Mouse (Mus musculus): ENCODE data around the gene Ggn.
"Not testable (repeated sequence)": the region's sequence is repeated elsewhere in the genome, so short reads cannot be mapped to it uniquely, and the experiment has no call there.

Ggn gene

GRCm38 (mm10) chr7:29170066-29170754 is at the start of gene Ggn, which contains the start of gene Spred3:
Ggn (plus strand) TSS chr7:29170210.
Spred3 (minus strand) TSS chr7:29170411.
- CTCF ChIA-PET = interaction anchor here (0.6 kb wide), 1 partner anchor 67 kb away, joined by 6 read pairs; no protein-coding TSS in a partner anchor

DNA sequence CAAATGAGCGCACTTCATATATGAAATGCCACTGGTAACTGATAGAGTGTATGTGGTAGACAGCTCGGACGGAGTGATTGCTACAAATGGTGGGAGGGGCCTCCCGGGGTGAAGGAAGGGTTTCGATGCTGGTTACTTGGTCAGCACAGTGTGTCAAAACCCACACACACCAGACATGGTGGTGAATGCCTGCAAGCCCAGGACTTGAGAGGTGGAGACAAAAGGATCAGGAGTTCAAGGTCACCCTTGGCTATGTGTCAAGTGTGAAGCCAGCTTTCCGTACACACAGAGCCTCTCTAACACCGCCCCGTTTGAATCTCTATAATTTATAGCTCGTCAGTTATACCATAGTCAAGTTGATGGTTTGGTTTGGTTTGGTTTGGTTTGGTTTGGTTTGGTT is 47.2 kb upstream of the Ggn start:
- CTCF ChIA-PET = interaction anchor here (0.7 kb wide), 1 partner anchor 29 kb away, joined by 5 read pairs; no protein-coding TSS in a partner anchor

DNA sequence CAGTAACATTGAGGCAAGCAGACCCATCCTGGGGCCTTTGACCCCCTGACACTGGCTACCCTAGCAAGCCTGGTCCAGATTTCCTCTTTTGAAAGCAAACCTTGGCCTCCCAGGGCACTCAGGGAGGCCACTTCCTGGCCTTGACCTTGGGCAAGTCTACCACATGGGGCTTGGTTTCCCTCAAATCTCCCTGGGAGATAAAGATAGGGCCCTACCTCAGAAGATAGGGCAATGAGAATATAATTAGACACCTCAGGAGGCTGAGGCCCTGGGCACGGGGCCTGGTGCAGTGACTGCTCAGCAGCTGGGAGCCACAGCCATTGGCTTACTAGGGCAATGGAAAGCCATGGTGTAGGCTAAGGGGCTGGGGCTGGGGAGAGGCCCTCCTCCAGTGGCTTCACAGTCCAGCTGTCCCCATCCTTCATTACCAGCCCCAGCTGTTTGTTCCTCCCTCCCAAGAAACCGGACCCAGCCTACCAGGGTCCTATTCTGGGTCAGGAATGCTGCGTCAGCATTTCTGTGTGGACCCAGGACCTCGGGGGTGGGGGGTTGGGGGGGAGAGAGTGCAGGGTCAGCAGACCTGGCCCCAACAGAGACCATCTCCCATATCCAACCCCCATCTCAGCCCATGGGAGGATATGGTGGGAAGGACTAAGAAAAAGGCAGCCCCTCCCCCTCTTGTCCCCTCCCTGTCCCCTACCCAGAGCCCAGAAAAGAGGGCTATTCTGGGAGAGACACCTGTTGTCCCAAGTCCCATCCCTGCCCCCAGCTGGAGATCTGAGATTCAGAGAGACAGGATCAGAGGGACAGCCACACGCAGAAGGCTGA is 46.3 kb upstream of the Ggn start:
- CTCF ChIA-PET = no interaction called here

- CTCF ChIA-PET = no interaction called here
These were observed 45.0 kb upstream of the Ggn start, which contains the start of gene Ryr1 for GRCm38 (mm10) chr7:29124970-29125369. Ryr1 (minus strand) TSS chr7:29125179.

DNA sequence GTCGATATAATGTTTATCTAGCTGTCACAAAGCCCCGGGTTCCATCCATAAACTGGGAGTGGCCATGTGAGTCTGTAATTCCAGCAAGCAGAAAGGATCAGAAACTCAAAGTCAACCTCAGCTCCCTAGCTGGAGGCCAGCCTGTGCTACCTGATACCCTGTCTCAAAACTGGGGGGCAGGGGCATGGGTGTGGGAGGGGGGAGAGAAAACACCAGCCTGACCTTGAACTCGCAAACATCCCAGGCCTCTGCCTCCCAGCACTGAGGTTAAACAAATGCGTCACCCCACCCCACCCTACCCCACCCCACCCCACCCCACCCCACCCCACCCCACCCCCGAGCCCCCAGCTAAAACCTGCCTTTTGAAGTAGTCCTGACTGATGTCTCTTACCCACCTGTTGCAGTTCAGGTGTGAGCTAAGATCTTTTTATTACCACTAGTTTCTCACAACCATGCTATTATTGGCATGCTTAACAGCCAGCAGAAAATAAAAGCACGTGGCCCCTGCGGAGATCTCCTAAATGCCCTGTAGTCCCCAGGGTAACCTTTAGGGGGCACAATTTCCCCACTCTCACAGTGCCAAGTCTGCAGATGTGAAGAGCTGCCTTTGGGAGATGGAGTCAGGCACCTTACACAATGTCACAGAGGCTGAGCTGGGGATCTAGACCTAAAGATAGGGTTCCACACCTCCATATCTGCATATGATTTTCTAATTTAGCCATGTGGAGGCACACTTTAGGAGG is 43.7 kb upstream of the Ggn start:
- CTCF ChIA-PET = interaction anchor here (1.2 to 1.3 kb wide), 2 partner anchors 118 to 177 kb away, joined by 3 to 7 read pairs; partner anchors contain the start of gene Dpf1

- CTCF ChIA-PET = interaction anchor here (0.6 kb wide), 1 partner anchor 246 kb away, joined by 3 read pairs; no protein-coding TSS in a partner anchor
These were observed 41.3 kb upstream of the Ggn start for GRCm38 (mm10) chr7:29128725-29129124.

DNA sequence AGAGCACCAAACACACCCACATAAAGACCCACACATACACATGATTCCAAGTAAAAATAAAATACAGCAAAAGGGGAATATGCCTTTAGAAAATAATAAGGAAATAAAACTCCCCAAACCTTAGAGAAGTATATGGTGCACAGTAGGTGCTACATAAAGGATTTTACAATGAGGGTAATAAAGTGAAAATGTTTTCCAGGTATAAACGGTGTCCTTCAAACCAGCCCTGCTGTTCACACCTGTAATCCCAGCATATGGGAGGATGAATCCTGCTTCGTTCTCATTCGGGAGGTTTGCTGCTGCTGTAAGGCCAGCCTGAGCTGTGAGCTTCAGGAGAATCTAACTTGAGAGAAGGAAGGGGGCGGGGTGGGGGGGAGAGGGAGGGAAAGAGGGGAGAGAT is 35.8 kb upstream of the Ggn start:
- CTCF ChIA-PET = interaction anchor here (0.6 kb wide), 1 partner anchor 75 kb away, joined by 5 read pairs; no protein-coding TSS in a partner anchor

DNA sequence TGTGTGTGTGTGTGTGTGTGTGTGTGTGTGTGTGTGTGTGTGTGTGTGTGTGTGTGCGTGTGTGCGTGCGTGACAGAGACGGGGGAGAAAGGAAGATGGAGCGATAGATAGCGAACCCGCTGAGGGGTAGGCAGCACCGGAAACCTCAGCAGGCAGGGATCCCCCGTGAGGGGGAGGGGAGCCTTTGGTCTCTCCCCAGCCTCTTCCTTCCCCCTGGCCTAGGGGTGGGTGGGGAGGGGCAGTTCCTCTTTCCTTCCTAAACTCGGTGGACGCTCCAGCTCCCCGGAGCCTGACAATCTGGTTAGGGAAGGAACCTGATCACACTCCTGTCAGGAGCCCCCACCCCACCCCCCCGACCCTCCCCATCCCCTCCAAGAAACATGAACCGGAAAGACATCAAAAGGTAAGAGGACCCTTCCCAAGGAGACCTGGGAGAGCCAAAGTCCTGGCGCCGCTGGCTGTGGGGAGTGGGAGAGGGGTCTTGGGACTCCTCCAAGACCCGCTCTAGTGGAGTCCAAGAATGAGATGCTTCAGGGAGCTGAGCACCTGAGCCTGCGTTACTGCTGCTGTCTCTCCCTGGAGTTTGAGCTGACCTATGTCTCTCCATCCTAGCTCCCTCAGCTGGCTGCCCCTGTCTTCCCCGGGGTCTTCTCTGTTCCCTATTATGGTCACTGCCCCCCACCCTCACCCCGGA is 35.2 kb upstream of the Ggn start, which contains the start of gene Rasgrp4:
Gene Rasgrp4 (plus strand): TSS at position 159 of the 694 bp plus-strand sequence.
- CTCF ChIA-PET = interaction anchor here (0.6 to 0.7 kb wide), 3 partner anchors 76 to 772 kb away, joined by 5 to 6 read pairs (median 5); no protein-coding TSS in a partner anchor

DNA sequence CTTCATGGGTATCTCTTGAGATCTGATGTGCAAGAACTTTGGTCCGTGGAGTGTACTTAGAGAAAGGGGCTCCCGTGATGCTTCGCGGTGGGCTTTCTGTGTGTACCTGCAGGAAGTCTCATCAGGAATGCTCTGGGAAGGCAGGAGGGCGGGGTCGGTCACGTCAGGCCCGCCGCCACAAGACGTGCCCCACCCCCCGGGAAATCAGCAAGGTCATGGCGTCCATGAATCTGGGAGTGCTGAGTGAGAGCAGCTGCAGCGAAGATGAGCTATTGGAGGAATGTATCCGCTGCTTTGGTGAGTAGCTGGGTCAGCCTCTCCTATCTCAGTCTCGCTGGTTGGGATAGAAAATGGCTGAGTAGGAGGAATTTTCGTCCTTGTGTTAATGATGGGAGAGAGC is 32.6 kb upstream of the Ggn start:
- CTCF ChIA-PET = no interaction called here

DNA sequence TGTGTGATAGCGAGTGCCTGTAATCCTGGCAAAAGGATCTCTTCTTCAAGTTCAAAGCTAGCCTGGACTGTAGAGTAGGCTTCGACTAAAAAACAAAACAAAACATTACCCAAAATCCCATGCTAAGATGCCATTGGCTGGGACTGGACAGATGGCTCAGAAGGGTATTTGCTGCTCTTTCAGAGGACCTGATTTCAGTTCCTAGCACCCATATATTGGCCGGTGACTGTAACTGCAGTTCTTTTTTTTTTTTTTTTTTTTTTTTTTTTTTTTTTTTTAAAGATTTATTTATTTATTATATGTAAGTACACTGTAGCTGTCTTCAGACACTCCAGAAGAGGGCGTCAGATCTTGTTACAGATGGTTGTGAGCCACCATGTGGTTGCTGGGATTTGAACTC is 30.8 kb upstream of the Ggn start:
- CTCF ChIA-PET = not testable (repeated sequence)

DNA sequence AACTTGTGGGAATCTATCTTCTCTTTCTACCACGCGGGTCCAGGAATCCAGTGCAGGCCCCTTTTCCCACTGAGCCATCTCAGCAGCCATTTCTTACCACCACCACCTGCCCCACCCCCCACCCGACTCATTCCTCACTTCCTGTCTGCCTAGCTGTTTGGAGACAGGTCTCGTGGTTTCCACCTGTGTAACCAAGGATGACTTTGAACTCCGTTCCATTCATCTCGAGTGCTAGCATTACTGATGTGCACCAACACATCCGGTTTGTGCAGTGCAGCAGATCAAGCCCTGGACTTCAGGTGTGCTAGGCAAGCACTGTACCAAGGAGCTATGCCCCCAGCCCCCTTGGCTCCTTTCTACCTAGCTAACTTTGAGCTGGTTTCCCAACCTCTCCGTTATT is 28.6 kb upstream of the Ggn start:
- CTCF ChIA-PET = no interaction called here

- CTCF ChIA-PET = interaction anchor here (0.7 kb wide), 1 partner anchor 133 kb away, joined by 5 read pairs; no protein-coding TSS in a partner anchor
These were observed 26.0 kb upstream of the Ggn start for GRCm38 (mm10) chr7:29144006-29144405.

DNA sequence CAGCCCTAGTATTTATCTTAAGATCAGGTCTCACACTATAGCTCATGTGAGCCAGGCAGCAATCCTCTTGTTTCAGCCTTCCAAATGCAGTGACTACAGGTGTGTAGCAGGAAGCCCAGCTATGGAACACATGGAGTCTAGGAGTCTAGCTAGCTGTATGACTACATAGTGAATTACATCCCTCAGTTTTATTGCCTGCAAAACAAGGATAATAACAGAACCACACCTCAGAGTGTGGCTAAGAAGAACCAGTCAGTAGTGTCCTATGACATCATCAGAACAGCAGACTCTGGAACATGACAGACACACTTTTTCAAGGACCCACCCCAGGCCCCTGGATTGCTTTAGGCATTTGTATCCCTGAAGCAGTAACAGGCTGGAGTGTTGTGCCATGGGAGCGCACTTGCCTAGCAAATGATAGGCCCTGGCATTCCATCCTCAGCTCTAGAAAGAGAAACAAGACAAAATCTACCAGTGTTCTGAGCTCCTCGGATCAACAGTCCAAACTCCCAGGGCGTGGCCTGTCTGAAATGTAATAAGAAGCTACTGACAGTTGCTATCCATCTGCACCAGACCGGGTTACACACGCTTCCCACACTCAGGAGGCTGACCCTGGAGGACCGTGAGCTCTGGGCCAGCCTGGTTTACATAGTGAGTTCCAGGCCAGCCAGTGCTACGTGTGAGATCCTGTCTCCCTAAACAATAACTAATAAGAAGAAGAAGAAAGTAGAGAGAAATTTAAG is 23.2 kb upstream of the Ggn start:
- CTCF ChIA-PET = no interaction called here

GRCm38 (mm10) chr7:29148771-29149170 is 21.2 kb upstream of the Ggn start:
- CTCF ChIA-PET = interaction anchor here (0.6 to 0.9 kb wide), 2 partner anchors 11 to 98 kb away, joined by 8 to 9 read pairs; no protein-coding TSS in a partner anchor

GRCm38 (mm10) chr7:29151486-29151885 is 18.5 kb upstream of the Ggn start:
- CTCF ChIA-PET = interaction anchor here (0.5 to 0.6 kb wide), 2 partner anchors 18 to 29 kb away, joined by 3 to 5 read pairs; no protein-coding TSS in a partner anchor

- CTCF ChIA-PET = interaction anchor here (0.6 to 0.7 kb wide), 2 partner anchors 21 to 269 kb away, joined by 3 read pairs; no protein-coding TSS in a partner anchor
These were observed 15.8 kb upstream of the Ggn start for GRCm38 (mm10) chr7:29154018-29154720.

DNA sequence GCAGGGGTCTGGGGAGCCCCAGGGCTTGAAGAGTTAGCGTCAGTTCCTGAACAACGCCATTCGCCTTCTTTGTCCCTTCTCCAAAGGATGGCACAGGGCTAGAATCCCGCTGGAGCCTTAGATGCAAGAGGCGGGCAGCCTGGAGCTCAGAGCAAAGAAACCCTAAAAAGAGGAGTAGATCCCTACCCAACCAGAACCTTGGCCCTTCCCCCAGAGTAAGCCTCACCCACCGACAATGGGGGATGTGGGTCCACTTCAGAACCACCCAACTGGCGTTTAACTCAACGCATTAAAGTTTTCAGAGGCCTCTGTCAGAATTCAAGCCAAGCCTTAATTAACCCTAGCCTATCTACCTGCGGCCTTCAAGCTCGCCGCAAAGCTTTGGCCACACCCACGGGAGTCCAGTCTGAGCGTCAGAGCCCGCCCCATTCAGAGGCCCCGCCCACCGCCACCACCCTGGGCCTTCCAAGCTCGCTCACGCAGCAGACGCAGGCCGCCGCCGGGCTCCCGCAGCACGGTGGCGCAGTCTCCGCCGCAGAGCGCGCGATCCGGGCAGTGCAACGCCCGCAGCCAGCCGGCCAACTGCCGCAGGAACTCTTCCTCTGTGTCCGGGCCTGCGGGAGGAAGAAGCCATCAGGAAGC is 14.7 kb upstream of the Ggn start:
- CTCF ChIA-PET = interaction anchor here (0.6 kb wide), 1 partner anchor 268 kb away, joined by 3 read pairs; no protein-coding TSS in a partner anchor
